Mouse (Mus musculus) embryo, embryonic 10.5 days (tissue): ENCODE results near the gene Tubg1.

Source experiments
- DNase-seq: peaks from one replicate; pipeline ENCODE4 v3.0.0-alpha.2; 2015; ENCODE audit warnings: low spot score

Tubg1 gene

DNA sequence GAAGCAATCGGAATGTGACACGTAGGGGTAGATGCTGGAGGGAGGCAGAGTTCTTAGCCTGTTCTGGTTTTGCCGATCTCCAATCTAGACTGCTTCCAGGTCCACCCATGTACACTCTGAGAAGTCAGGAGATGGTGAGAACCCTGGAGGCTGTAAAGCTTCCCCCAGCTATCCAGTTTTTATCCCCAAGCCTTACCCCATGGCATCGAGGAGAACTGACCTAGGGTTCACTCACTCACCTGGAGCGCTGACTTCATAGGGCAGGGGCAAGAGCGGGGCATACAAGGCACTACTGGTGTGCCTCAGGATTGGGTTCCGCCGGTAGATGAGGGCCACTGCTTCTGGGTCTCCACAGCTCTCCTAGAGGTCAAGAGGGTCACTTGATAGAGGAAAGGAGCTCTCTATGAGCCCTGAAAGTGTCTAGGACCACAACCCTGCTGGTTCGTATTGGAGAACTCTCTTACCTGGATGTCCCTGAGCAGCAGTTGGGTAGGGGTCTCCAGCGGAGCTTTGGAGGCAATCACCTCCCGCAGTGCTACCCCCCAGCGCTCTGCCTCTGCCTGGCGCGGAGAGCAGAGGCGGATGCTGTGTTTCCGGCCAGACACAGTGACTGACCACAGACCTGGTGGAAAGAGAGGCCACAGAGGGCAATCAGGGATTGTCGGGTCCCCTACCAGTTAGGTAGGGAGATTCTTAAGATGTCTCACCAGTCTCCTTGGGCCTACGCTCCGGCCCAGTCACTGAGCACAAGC lies 47.6 kb downstream of the Tubg1 start:
- DNase-seq = no peak

DNA sequence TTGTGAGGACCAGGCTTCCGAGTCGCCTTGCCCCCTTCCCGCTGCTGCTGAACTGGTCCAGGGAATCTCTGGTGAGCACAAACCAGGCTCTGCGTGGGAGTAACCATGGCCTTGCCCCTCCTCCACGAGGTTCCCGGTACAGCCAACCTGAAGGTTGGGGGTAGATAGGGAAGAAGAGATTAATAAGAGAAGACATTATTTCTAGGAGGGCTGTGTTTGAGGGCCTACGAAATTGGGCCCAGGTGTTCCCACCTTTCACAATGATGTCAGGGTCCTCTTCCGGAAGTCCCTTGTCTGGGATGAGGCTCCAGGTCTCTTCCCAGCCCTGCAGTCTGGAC lies 48.2 kb downstream of the Tubg1 start:
- DNase-seq = no peak

DNA sequence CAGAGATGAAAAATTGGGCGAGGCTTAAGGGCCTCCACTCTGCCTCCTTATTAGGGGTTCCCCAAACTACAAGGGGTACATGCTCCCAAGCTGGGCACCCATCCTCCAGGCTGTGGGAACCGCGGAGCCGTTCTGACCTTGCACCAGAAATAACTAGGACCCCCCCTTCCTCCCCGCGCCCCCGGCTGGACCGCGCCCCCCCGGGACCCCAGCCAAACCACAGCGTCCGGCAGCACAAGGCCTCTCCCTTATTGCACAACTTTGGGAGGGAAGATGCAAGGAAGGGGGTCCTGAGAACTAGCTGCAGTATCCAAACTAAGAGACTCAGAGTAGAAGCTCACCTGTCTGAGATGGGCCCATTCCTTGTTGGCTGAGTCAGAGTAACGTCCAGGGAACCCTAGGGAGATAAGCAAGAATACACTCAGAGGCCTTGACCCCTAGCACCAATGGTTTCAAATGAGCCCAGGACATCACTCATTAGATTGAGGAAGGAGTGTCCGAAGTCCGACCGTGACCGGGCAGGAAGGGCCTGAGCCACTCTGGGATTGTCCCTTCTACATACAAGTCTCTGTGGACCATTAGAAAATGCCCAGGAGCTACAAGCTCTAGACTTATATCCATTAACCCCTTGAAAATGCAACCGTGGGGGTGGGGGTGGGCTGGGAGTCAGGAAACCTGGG lies 48.7 kb downstream of the Tubg1 start:
- DNase-seq = no peak

DNA sequence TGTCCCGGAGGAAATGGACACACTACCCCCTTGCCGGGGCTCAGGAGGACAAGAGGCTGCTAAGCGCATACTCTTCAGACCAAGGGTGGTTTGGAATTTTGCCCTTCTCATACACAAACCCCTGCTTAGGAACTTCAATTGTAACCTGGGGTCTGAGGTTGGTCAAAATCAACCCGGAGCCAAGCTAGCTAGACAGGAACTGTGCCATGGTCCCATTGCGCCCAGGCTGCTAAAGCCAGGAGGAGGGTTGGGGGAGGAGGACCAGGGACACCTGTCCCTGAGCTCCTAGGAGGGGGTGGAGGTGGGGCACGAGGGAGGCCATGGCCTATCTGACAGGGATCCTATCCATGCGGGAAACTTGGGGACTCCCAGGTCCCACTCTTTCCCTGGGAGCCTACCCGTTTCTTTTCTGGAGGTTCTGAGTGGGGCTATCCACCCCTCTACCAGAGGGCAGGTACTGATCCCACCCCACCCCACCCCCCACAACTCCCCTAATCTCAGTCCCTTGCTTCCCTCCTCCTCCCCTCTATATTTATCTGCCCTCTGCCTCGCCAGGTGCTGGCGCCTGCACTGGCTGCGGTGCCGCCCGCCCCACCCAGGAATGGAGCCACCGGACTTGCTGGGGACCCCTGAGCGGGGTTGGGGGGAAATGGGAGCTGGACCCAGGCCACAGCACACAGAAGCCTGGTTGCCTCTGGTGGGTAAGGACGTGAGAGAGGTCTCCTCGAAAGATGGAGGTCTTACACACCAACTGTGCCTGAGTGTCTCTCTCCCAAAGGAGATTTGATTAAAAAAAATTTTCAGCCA lies 49.8 kb downstream of the Tubg1 start:
- DNase-seq = no peak

DNA sequence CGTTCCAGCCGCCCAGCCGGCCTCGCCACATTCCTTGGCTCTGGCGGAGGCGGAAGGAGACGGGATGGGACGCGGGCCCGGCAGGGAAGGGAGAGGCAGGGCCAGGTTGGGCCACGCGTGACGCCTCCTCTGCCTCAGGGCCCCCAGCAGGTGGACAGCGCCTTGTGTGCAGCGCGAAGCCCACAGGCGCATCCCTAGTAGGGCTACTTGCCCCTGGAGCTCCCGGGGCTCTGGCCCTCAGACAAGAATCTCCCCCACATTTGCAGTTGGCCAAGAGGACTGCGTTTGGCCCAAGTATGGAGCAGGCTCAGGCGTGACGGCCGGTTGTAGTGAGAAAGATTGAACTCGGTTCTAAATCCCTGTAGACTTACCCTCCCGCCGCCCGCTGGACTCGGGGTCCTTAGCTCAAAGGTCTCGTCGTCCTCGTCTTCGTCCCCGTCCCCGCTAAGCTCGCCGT lies 50.6 kb downstream of the Tubg1 start, which contains the start of gene Cntnap1:
Gene Cntnap1, plus strand, starts transcription at position 170 of the 457 bp plus-strand sequence.
- peak; percentile 54 for DNase-seq

DNA sequence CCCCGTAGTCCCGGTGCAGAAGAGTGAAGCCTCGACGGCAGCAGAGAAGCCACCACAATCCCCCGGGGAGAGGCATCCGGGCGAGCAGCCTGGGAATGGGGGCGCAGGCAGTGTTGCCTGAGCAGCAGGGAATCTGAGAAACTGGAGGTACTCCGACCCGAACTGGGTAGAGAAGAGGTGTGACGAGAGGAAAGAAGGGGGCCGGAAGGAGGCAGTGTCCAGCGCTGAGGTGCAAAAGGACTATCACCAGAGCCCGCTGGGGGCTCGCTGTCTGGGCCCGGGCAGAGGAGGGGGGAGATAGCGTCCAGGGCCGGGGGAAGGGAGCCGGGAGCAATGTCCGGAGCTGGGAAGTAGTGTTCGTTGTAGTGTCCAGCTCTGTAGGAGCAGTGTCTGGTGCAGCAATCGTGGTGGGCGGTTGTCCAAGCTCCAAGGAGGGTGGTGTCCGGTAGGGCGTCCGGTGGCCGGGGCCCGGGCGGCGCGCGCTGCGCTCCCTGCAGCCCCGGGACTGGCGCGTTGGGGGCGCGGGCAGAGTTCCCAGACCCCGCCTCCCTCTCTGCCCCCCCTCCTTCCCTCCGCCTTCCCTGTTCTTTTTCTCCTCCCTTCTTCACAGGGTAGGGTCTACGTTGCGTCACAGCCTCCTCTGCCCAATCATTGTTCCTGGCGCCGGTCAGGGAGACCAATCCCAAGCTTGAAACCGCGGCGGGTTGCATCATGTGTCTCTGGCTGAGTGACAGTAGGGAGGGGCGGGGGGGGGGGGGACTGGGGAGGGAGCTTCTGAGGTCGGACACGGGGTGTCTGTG lies 51.3 kb downstream of the Tubg1 start, which contains the start of gene Plekhh3:
Gene Plekhh3, minus strand, starts transcription at position 541 of the 800 bp plus-strand sequence.
- peak; percentile 98 for DNase-seq

DNA sequence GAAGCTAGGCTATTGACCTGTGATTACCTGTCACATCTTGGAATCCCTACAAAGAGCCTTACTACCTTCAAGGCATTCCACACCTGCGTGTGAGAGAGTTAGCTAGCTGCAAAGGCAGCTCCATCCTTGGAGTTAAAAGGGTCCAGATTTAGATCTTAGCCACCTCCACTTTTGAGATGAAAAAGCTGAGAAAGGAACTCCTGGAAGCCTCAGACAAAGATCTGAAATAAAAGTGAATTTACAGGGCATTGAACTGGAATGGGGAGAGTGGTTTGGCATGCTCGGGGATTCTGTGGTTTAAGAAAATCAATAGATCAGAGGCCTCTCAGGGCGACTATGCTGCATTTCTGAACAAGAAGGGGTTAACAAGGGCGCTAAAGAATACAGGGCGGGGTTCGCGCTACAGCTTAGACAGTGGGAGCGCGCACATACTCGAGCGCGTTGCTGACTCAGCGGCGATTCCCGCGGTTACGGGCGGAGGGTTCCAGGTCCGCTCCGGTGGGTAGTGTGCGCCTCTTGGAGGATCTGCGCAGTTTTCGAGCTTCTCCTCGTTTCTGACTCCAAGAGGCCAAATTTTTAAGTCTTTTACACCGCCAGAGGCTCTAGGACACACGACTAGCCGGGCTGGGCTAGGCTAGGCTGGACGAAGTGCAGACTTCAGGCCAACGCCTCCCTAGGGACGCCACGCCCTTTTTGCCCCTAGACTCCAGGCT lies 52.1 kb downstream of the Tubg1 start:
- peak; percentile 92 for DNase-seq

DNA sequence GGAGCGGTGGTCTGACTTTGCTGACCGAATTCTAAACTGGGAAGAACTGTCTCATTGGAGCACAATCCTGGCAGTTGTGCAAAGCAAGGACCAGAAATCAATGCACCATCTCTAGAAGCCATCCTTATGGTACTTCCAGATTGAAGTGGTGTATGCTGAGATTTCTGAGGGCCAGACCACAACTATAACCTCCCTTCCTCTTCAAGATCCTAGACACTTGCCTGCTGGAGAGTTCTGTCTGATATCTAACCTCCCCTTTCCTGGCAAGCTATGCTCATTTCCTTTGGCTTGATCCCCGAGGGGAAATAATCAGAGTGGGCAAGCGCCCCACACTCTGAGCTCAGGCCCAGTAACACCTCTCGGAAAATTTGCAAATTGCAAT lies 52.7 kb downstream of the Tubg1 start:
- no peak for DNase-seq

DNA sequence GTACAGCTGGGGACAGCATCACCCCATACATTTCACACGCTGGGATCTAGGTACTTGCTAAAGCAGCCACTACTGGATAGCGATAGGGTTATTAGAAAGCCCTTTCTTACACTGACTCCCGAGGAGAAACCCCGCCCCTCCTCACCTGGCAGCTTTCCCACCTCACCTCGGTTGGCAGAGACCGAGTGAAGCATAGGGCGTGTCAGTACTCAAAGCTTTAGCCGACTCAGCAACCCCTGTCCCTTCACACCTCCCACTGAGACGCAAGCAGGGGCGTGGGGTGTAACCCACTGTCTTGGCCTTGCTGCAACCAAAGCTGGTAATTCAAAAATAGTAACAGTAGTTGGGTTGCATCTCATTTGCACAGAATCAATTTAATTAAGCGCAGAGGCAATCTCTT lies 53.4 kb downstream of the Tubg1 start:
- DNase-seq = no peak

DNA sequence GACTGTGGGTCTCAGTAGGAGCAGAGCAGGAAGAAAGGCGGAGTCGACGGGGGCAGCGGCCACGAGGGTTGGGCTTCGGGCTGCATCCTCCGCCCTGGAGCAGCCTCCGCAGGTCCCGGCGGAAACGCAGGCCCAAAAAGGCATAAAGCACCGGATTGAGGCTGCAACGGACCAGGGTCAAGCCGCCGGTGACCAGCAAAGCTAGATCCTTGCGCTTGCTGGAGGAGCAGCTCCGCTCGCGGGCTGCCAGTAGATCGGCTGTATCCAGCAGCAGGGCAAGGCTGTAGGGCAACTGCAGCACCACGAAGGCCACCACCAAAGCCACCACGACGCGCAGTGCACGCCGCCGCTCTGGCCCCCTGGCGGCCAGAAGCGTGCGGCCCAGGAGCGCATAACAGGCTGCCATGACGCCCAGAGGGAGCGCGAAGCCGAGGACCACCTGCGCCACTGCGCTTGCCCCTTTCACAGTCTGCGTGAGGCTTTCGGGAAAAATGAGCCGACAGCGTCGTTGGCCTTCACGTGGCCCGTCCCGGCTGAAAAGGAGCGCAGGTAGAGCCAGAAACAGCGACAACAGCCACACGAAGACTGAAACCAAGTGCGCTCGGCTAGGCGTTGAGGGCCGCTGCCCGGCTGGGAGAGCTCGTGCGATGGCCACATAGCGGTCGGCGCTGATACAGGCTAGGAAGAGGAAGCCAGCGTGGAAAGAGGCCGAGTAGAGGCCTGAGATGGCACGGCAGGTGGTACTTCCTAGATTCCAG lies 54.1 kb downstream of the Tubg1 start:
- peak; percentile 88 for DNase-seq

DNA sequence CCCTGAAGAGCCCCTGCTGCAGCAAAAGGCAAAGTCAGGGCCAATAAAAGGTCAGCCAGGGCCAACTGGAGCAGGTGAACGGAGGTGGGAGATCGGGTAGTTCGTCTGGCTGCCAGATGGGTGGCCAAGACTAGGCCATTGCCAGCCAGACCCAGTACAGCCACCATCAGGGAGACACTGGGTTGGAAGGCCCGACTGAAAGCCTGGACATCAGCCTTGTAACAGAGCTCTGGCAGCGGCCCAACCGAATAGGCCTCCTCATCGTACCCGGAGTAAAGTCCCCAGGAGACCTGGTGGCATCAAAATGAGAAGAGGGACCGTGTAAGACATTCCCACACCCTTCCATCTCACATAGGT lies 54.6 kb downstream of the Tubg1 start:
- DNase-seq = no peak

DNA sequence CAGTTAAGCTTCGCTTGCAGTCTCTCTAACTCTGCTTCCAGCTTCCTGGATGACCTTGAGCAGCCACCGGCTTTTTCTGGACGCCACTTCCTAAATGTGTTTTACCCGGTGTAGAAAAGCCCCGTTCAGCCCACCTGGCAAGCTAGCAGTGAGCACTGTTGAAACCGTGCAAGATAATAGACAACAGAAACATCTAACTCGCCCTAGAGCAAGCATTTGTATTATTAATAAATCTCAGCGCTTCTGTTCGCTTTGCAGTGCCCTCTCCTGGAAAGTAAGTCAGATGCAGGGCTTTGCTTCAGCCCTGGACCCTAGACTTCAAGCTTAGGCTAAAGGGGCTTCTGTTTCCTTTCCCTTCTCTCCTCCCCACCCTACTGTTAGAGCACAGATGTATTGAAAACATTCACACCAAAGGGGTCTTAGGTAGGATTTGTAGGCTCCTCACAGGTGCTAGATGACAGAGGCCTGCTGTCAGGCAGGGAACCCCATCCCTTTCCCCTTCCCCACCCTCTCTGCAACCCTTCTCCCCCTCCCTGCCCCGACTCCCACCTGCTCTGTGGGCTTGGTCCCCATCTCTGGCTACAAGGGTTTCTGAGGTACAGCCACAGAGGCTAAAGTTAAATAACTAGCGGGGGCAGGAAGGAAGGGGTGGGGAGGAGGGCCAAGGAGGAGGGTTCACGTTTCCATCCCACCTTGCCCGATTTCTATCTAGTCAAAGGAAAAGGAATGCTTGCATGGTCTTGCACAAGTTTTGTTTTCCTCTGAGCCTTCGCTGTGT lies 55.3 kb downstream of the Tubg1 start, which contains the start of gene Ccr10:
Gene Ccr10, minus strand, starts transcription at position 593 of the 778 bp plus-strand sequence.
- peak; percentile 50 for DNase-seq

DNA sequence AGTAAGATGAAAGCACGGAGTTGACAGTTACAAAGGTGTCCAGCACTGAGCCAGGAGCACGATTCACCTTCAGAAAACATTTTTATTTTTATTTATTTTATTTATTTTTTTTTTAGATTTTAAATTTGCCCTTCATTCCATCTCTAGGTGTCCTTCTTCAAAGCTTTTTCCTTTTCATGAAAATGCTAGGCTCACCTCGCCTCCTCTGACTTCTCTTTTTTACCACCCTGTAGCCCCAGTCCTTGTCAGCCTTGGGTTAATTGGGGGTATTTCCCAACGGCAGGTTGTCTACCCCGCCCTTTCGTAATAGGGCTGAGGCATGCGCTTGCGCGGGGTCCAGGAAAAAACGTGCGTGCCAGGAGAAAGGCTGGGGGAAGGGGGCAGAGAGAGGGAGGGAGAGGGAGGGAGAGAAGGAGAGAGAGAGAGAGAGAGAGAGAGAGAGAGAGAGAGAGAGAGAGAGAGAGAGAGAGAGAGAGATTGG lies 55.9 kb downstream of the Tubg1 start:
- no peak for DNase-seq
